Mouse (Mus musculus) midbrain, postnatal 0 days (tissue): ENCODE data around the gene Exoc2. TPM values are rescaled to one million over a fixed set of nuclear protein-coding genes. Genes with fewer than 3 reads are reported as not detected.

Experiments
- ATAC-seq: fragments of 200-750 bp; cut with Nextera tagmentation; 2 replicates; pipeline ENCODE4 v1.8.0; 2017; ENCODE audit warnings: moderate number of reproducible peaks, mild to moderate bottlenecking, moderate TSS enrichment, moderate library complexity; ENCODE audit not compliant: low FRiP score
- DNase-seq: peaks from one replicate; pipeline ENCODE4 v3.0.0-alpha.2; 2015; ENCODE audit warnings: low spot score
- H3K27ac ChIP-seq: fragments of 300-500 bp; sonication (generic); 2 replicates; pipeline ENCODE4 v1.5.1; 2014; ENCODE audit warnings: low read depth, mild to moderate bottlenecking, low read length, mixed read lengths
- H3K27me3 ChIP-seq: fragments of 300-500 bp; sonication (generic); 2 replicates; pipeline ENCODE4 v1.6.1; 2014; ENCODE audit warnings: low read length, control low read depth, mixed read lengths; ENCODE audit not compliant: insufficient read depth
- H3K36me3 ChIP-seq: fragments of 300-500 bp; sonication (generic); 2 replicates; pipeline ENCODE4 v1.6.1; 2014; ENCODE audit warnings: low read length, control low read depth, mixed read lengths; ENCODE audit not compliant: insufficient read depth
- H3K4me1 ChIP-seq: fragments of 300-500 bp; sonication (generic); 2 replicates; pipeline ENCODE4 v1.6.1; 2014; ENCODE audit warnings: mild to moderate bottlenecking, control low read depth, antibody characterized with exemption, low read length, mixed read lengths; ENCODE audit not compliant: insufficient read depth
- H3K4me2 ChIP-seq: fragments of 300-500 bp; sonication (generic); 2 replicates; pipeline ENCODE4 v1.6.1; 2014; ENCODE audit warnings: low read depth, mild to moderate bottlenecking, low read length, mixed read lengths; ENCODE audit not compliant: poor library complexity, severe bottlenecking
- H3K4me3 ChIP-seq: fragments of 300-500 bp; sonication (generic); 2 replicates; pipeline ENCODE4 v1.5.1; 2014; ENCODE audit warnings: low read depth, mild to moderate bottlenecking, low read length, moderate library complexity
- H3K9ac ChIP-seq: fragments of 300-500 bp; sonication (generic); replicated peaks from 2 replicates; pipeline ENCODE4 v1.6.1; 2014; ENCODE audit warnings: mild to moderate bottlenecking, low read length, moderate library complexity, mixed read lengths; ENCODE audit not compliant: poor library complexity, severe bottlenecking
- H3K9me3 ChIP-seq: fragments of 300-500 bp; sonication (generic); 2 replicates; pipeline ENCODE4 v1.6.1; 2016; ENCODE audit warnings: low read length, control low read depth
- CTCF ChIP-seq: IDR thresholded peaks from 2 replicates; pipeline ENCODE4 v1.5.1; 2016; ENCODE audit warnings: antibody characterized with exemption, mild to moderate bottlenecking
- WGBS: fragments of 180-500 bp; shearing (Covaris S2); extraction: QIAGEN DNeasy Blood & Tissue Kit; methylation state at CpG from one replicate; pipeline ENCODE4 v1.1.7; 2014; 5-methylcytosine and 5-hydroxymethylcytosine counted together
- polyA plus RNA-seq: library from polyadenylated mRNA; unstranded; fragments of >200 nt; fragmentation: Nextera tagmentation; extraction: Ambion mirVana; gene quantifications from 2 replicates; pipeline ENCODE4 v1.2.1, GENCODE M21; 2015
- total RNA-seq: library from RNA; depleted of rRNA; stranded (reverse); fragments of >200 nt; gene quantifications from 2 replicates; pipeline ENCODE4 v1.2.3, GENCODE M21; 2014

Gene Exoc2
- total and polyA plus RNA-seq, 2 experiments from 2014 or later: 40.0 to 57.5 TPM

DNA sequence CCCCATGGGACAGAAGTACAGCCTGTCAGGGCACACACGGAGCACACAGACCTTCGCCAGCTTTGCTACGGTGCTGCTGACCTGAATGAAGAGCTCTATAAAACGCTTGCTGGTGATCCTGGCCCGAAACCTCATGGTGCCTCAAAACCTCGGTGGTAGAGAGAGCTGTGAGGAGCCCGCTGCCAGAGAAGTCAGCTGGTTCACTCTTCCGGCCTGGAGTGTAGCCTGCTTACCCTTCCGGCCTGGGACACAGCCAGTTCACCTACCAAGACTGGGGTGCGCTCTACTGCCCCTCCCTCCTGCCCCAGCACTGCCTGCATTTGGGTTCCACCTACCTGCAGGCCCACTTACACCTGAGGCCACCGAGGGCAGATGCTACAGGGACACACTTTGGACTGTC is 26.4 kb downstream of the Exoc2 start, which contains the start of gene Hus1b:
Hus1b (minus strand) TSS at position 220 of the 400 bp plus-strand sequence.
- H3K27ac ChIP-seq: no peak within 1 kb of the TSS
- no peak within 1 kb of the TSS for H3K9ac ChIP-seq
- DNase-seq (no peak), ATAC-seq (no peak)
- WGBS: 96% methylated on average over 11 of the region's 11 CpGs
- no peak within 1 kb of the TSS for H3K4me3 ChIP-seq
- TF ChIP-seq CTCF: no peak
- H3K4me2 ChIP-seq: no peak within 1 kb of the TSS
- no peaks in the 10 kb centered on the region for H3K4me1 ChIP-seq
- H3K36me3 ChIP-seq: 0 out of 2 replicates have a peak, but pooled peaks cover 3% of the 10 kb centered on the region
- no peaks in the 10 kb centered on the region for H3K9me3 ChIP-seq
- no peaks in the 10 kb centered on the region for H3K27me3 ChIP-seq

DNA sequence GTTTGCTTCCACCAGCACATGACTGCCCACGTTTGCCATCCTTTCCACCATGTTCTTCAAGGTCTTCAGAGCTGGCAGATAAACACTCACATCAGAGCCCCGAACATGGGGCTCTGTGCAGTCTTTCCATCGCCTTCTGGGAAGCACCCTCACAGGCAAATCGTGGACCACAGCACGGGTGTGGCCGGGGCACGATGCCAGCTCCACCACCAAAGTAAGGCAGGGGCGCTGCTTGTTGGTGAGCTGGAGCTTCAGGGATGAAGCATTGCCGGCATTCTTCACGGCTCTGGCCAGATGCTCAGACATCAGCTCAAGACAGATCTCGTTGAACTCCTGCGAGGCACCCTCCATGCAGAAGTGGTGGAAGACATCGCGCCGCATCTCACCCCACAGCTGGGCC is 26.8 kb downstream of the Exoc2 start:
- Histone ChIP-seq H3K4me1 (no peaks in the 10 kb centered on the region), H3K4me3 (no peak overlapping the region), H3K27ac (no peak overlapping the region), H3K27me3 (no peaks in the 10 kb centered on the region), H3K9me3 (no peaks in the 10 kb centered on the region), H3K9ac (no peak overlapping the region), H3K36me3 (0 out of 2 replicates have a peak, but pooled peaks cover 3% of the 10 kb centered on the region), H3K4me2 (no peak overlapping the region)
- no peak for ATAC-seq
- DNase-seq: no peak
- no peak for TF ChIP-seq CTCF
- 96% methylated on average over 15 of the region's 15 CpGs for WGBS

DNA sequence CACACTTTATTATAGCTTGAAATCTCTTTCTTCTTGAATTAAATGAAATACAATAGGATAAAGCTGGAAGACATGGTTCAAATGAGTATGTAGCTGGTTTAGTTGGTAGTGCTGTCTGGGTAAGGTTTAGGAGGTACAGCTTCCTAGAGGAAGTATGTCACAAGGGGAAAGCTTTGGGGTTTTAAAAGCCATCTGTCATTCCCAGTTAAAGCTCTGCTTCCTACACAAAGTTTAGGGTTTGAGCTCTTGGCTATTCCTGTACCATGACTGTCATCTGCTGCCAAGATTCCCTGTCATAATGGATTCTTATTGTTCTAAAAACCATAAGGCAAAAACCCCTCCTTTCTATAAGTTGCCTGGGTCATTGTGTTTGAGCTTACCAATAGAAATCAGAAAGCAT is 28.1 kb downstream of the Exoc2 start:
- TF ChIP-seq CTCF: no peak
- DNase-seq: no peak
- no peak for ATAC-seq

DNA sequence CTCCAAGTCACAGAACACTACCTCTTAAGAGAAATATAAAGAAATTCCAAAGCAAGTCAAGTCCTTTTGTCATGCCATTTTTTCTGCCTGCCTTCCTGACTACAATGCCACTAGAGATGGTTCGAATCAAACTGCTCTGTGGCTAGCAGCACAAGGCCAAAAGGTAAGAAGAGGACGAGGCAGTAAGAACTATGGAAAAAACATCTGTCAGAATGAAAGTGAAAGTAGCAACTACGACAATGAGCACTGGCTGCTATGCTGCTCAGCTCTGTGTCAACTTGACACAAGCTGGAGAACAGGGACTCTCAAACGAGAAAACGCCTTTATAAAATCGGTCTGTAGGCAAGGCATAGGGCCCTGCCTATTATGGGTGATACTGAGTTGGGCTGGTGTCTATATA is 40.9 kb downstream of the Exoc2 start:
- no peak overlapping the region for H3K27ac ChIP-seq
- WGBS: 86% methylated on average over 6 of the region's 6 CpGs
- no peaks in the 10 kb centered on the region for H3K27me3 ChIP-seq
- ATAC-seq (no peak), DNase-seq (no peak)
- H3K4me3 ChIP-seq: no peak overlapping the region
- no peak overlapping the region for H3K9ac ChIP-seq
- no peaks in the 10 kb centered on the region for H3K9me3 ChIP-seq
- no peaks in the 10 kb centered on the region for H3K36me3 ChIP-seq
- no peak for TF ChIP-seq CTCF
- no peaks in the 10 kb centered on the region for H3K4me1 ChIP-seq
- no peak overlapping the region for H3K4me2 ChIP-seq

More for the DNA sequence above, 28.1 kb downstream of the Exoc2 start:
- H3K4me2 ChIP-seq: no peak overlapping the region
- H3K9me3 ChIP-seq: no peaks in the 10 kb centered on the region
- no peak overlapping the region for H3K4me3 ChIP-seq
- H3K27ac ChIP-seq: no peak overlapping the region
- 0 out of 2 replicates have a peak, but pooled peaks cover 3% of the 10 kb centered on the region for H3K36me3 ChIP-seq
- no peak overlapping the region for H3K9ac ChIP-seq
- H3K27me3 ChIP-seq: no peaks in the 10 kb centered on the region
- H3K4me1 ChIP-seq: no peaks in the 10 kb centered on the region

DNA sequence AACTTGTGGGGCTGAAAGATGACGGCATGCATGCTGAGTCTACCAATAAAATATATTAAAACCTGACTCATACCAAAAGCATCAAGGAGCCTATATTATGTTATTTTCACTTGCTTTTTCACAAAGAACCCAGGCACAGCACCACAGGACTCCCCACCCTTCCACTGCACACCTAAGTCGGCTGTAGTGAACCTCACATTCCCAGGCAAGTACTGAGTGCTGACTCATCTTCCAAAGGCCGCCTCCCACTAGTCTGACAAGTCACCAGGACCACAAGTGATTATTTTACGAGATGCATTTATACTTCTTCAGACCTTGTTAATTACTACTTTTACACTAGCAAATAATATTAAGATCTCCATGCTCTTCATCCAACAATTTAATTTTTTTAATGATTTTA is 42.3 kb downstream of the Exoc2 start:
- no peak overlapping the region for H3K4me3 ChIP-seq
- H3K4me1 ChIP-seq: no peaks in the 10 kb centered on the region
- no peak overlapping the region for H3K27ac ChIP-seq
- H3K9ac ChIP-seq: no peak overlapping the region
- H3K27me3 ChIP-seq: no peaks in the 10 kb centered on the region
- H3K36me3 ChIP-seq: no peaks in the 10 kb centered on the region; the same call in 1 of the 2 replicates
- no peak for DNase-seq
- no peak for ATAC-seq
- no peak overlapping the region for H3K4me2 ChIP-seq
- H3K9me3 ChIP-seq: no peaks in the 10 kb centered on the region
- no peak for TF ChIP-seq CTCF
- WGBS: 84% methylated on average over 4 of the region's 4 CpGs

DNA sequence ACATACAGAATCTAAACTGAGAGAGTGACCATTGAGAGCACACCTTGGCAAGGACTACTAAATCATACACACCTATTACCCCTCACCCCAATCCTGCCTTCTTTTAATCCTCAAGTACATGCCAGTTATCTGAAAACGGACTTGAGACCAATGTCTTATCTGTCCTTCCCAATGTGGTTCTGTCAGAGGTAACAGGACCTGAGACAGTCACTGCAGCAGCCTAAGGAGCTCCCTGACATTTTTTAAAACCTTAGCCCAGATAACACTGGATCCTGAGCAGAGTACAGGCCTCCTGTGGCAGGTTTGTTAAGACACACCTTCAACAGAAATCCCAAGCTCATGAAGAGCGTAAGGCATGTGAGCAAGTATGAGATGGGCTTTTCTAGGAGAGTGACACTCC is 44.8 kb downstream of the Exoc2 start:
- WGBS: 93% methylated on average over 2 of the region's 2 CpGs
- Histone ChIP-seq H3K9ac (no peak overlapping the region), H3K4me3 (no peak overlapping the region), H3K27me3 (no peaks in the 10 kb centered on the region), H3K9me3 (no peaks in the 10 kb centered on the region), H3K4me2 (no peak overlapping the region), H3K4me1 (no peaks in the 10 kb centered on the region), H3K36me3 (peaks cover 6% of the 10 kb centered on the region), H3K27ac (no peak overlapping the region)
- ATAC-seq (no peak), DNase-seq (no peak)
- TF ChIP-seq CTCF: no peak
